Mouse (Mus musculus) thymus, postnatal 14 days (tissue): ENCODE results near the gene Smad9.

Experiments used
- DNase-seq: peaks from one replicate; pipeline ENCODE4 v3.0.0; 2021

The Smad9 gene

DNA sequence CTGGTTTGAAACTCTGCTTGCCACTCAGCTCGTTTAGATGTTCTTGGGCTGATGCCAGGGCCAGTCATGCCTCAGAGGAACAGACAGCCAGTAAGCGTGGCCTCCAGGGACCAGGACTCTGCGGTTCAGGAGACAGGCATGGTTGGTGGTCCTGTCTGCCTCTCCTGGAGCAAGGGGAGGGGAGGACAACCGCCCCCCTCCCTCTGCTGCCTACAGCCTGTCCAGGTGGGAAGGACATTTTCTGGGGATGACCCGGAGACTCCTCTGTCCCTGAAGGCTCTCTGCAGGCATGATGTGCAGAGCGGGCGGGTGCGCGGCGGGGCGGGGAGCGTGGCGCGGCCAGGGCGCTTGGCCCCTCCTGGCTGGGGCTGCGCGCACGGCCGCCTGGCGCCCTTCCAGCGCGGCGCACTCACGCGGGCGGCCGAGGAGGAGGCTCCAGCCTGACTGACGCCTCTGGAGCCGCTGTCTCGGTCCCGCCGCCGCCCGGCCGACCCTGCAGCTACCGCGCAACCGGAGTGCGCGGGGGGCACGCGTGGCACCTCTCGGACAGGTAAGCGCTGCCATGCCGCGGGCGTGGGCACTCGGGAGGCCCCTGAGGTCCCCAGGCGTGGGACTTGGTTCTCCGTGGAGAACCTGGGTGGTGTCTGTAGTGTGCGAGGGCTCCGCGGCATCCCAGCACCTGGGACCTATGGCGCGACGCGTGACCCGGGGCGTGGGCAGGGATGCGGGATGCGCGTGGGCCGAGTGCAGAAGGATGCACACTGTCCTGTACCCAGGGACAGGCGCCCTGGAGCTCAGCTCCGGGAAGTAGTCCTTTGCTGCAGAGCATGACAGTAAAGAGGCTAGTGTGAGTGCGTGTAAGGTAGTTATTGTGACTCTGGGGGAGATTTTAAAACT lies at the start of gene Smad9:
Gene Smad9, plus strand, starts transcription at position 438 of the 897 bp plus-strand sequence.
- DNase-seq, result no peak

DNA sequence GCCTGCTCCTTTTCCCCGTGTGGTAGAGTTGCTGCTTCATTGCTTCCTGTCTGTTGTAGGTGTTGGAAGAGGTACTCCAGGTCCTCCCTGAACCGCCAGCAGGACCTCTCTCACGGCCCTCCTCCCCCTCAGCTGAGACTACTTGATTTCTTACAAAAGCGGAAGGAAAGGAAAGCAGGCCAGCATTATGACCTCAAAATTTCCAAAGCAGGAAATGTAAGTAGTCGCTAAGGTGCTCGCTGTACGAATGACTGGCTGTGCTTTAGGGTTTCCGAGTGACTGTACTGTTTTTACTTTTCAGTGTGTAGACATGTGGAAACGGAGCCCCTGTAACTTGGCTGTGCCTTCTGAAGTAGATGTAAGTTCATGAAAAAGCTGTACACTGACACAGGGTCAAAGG lies 46.4 kb upstream of the Smad9 start:
- no peak for DNase-seq

DNA sequence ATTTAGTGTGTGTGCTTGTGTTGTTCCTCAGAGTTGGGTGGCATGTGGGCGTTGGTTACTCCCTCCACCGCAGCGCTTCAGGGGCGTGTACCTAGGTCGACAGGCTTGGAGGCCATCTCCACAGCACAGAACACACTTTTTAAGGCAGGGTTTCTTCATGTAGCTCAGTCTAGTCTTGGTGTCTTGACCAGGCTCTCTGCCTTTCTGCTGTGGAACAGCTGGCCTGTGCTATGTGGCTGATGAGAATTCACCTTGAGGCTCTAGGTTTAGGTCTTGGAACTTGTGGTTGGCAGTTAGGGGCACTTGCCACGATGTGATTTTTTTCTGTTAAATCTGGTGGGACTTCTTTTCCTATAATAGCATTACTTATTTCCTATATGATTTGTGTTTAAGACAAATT lies 41.1 kb upstream of the Smad9 start, which contains the start of gene Gm21958:
Gene Gm21958, minus strand, starts transcription at position 101 of the 400 bp plus-strand sequence.
- DNase-seq, result no peak

DNA sequence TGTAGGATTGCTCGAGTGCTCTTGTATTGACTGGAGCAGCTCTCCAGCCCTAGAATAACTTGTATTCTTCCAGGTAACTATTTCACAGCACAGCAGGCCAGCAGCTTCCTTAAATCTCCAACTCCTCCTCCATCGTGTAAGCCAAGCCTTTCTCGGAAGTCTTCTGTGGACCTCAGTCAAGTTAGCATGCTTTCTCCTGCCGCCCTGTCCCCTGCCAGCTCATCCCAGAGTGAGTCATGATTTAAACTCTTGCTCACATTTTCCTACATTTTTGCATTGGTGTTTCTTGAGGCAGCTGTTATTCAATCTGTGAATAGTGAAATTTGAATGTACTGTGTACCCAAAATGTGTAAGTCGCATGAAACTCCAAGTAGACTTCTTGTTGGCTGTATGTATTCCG lies 39.9 kb upstream of the Smad9 start:
- DNase-seq, result no peak

DNA sequence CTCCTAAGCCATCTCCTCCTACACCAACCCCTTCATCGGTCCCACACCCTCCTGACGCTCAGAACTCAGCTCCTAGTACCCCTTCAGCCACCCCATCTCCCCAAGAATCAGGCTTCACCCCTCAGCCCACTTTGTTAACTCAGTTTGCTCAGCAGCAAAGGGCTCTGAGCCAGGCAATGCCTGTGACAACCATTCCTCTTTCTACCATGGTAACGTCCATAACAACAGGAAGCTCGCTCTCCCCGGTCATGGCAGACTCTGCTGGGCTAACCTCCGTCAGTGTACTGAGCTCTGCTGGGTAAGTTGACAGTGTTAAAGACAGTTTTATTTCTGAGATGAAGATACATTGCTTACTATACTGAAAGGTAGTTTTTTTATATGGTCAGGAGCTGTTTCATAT lies 38.0 kb upstream of the Smad9 start:
- no peak for DNase-seq

DNA sequence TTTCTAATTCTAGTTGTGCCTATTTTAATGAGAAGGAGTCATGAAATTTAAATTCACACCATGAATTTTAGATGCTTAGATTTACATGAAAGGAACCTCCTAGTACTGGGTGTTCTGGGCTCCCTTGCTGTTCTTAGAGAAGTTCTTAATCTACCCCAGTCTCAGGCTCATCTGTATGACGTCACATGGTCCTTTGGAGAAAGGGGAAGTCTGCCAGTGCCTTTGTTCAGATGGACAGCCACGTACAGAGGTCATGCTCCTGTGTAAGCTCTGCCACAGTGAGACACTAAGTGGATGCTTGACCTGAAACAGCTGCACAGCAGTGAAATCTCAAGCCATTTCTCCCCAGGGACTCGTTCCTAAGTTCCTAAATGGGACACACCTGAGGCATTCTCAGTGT lies 36.4 kb upstream of the Smad9 start:
- DNase-seq, result no peak

DNA sequence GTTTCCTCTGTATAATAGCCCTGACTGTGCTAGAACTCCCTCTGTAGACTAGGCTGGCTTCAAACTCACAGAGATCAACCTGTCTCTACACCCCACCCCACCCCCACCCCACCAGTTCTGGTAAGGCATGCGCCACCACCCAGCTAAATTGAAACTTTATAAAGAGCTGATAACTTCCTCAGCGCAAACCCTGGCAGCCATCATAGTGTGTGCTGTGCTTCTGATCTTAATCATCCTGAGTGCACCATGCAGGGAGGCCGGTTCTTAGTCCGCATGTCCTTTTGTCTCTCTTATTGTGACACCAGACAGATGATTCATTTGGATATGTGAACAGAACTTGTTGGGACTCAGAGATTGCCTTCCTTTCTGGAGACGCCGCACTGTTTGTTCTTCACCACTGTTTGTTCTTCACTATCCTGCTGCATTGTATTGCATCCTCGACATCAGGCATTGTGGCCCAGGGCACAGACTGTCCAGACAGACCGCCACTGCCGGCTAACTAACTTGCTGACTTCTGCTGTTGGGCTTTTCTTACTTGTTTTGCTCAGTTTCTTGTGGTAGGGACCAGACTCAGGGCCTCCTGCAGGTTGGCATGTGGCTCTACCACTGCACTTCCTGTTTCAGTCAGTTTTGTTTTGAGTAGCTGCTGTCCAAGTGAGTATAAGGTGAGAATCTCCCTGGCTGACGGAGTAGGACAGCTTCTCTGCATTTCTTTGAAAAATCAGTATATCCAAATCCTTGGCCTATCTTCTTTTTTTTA lies 31.5 kb upstream of the Smad9 start:
- DNase-seq, result peak; percentile 18

DNA sequence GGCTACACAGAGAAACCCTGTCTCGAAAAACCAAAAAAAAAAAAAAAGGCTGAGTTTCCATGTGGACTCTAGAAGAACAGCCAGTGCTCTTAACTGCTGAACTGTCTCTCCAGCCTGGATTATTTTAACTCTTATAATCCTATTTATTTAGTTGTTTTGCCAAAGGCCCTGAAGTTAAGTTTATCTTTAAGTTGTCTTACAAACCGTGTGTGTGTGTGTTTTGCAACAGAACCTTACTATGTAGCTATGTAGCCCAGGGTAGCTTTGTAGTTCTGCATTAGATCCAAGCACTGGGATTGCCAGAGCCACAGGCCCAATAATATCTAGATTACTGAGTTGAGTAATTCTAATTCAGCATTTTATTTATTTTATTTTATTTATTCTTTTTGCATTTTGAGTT lies 30.0 kb upstream of the Smad9 start:
- no peak for DNase-seq

DNA sequence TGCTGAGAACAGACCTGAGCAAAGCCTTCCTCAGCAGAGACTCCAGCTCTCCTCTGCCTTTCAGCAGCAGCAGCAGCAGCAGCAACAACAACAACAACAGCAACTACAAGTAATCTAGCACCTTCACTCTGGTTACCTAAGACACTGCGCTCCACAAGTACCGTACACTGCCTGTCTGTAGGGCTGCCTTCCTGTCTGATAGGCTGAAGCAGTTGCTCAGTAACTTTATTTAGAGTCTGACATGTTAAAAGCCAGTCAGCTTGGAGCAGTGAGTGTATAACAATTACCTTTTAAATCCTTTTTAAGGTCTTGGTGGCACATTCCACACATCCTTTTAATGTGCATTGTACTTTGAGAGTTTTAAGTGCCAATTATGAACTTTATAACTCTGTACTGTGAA lies 27.8 kb upstream of the Smad9 start:
- DNase-seq, result no peak

DNA sequence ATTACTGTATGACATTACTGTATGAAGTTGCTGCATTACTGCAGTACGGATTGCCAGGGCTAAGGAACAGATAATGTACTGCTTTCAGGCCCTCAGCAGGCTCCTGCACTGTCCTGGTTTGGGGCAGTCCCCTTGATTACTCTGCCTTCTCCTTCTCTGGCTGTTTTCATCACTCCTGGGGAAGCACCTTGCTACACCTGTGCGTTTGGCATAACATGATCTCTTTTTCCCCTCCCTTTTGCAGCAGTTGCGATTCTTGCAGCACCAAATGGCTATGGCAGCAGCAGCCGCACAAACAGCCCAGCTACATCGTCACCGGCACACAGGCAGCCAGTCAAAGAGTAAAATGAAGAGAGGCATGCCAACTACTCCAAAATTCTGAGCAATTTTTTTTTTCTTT lies 27.3 kb upstream of the Smad9 start:
- DNase-seq, result no peak

DNA sequence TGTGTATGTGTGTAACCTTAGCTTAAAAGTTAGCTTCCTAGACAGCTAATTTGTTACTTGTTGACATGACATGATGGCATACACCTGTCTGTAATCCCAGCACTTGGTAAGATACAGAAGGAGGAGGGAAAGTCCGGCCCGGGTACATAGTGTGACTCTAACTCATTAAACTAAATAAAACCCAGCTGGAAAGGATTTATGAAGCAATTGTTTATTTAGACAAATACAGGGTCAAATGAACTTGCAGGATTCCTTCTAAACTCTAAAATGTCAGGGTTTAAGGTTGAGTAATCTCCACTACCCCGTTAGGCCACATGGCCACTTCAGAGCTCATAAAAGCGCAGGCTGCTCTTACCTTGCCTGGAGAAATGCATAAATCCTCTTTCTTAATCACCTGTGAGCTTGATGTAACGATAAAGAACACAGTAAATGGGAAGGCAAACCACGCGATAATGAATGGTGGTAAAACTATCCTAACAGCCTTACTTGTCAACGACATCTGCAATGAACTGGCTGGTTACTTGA lies 23.7 kb upstream of the Smad9 start:
- DNase-seq, result no peak

DNA sequence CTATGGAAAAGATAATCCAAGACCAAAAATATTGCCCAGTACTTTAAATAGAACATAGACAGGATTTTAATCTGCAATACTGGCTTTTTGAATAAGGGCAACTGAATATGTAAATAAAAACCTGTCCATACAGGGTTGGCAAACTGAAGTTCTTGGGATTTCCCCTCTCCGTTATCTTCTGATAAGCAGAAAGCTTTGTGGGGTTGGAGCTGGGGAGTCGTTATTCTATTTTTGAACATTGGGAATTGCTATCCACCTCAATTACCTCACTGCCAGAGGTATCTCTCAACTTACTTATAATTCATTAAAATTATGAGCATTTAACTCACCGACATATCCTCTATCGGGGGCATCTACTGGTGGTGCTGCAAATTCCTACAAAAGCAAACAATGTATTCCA lies 23.0 kb upstream of the Smad9 start:
- DNase-seq, result no peak

DNA sequence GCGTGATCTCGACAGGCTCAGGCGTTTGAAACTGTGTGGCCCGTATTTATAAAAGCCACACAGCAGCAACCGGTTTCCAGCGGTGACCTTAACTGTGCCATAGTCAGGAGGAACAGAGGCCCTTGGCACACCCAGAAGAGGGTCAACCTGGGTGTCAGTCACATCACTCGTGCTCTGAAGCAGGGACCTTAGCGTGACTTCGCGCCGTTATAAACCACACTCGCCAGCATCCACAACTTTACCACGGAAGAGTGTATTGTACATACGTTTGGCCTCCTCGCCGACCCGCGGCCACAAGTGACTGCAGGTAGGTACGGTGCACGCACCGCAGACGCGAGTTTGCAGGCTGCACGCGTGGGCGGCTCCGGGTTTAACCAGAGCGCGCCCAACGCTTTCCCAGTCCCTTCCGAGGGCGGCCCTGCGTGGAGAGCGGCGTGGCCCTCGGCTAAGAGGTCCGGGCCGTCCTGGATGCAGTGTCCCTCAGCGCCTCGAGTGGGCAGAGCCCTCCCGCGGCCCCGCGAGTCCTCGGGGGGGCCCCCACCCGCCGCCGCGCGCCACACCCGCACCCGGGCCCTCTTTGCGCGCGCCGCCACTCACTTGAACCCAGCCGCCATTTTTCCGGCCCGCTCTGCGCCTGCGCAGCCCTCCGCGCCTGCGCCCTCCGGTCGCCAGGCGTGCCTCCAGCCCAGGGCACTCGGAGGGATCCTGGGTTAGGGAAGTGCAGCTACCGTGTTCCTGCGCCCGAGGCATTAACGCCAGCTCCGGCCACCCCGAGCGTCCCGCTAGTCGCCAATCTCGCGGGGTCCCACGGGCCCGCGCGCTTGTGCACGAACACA lies 20.8 kb upstream of the Smad9 start:
- peak; percentile 94 for DNase-seq

DNA sequence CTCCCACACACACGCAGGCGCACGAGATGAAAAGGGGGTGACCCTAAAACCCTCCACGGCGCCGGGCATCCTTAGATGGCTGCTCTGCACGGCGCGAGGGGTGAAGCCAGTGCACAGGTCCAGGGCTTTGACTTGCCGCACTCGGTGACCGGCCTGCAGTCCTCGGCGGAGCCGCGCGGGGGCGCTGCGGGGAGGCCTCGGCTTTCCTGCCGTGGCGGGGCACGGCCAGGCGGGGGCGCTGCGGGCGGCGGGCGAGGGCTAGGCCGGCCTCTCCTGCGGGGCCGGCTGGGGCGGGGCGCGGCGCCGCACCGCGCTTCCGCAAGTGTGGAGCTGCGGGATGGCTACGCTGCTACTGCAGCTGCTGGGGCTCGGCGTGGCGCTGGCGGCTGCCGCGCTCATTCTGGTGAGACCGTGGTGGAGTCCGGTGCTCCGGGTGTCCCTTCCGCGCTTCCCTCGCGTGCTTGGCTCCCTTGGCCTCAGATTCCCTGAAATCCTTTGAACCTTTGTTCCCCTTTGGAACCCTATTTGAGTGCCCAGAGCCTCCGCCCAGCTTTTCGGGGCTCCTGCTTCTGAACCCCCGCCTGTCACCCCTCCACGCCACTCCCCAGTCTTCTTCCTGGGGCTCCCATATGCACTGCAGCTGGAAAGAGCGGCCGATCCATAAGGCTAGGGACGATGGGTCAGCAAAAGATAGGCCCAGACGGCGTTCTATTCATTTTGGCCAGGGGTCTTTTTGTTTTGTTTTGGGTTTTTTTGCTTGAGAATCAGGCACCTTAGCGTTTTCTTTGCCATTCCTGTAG lies 19.9 kb upstream of the Smad9 start, which contains the start of the genes Exosc8 and Alg5:
Gene Exosc8, minus strand, starts transcription at position 147 of the 800 bp plus-strand sequence.
Gene Alg5, plus strand, starts transcription at position 293 of the 800 bp plus-strand sequence.
- peak; percentile 92 for DNase-seq

DNA sequence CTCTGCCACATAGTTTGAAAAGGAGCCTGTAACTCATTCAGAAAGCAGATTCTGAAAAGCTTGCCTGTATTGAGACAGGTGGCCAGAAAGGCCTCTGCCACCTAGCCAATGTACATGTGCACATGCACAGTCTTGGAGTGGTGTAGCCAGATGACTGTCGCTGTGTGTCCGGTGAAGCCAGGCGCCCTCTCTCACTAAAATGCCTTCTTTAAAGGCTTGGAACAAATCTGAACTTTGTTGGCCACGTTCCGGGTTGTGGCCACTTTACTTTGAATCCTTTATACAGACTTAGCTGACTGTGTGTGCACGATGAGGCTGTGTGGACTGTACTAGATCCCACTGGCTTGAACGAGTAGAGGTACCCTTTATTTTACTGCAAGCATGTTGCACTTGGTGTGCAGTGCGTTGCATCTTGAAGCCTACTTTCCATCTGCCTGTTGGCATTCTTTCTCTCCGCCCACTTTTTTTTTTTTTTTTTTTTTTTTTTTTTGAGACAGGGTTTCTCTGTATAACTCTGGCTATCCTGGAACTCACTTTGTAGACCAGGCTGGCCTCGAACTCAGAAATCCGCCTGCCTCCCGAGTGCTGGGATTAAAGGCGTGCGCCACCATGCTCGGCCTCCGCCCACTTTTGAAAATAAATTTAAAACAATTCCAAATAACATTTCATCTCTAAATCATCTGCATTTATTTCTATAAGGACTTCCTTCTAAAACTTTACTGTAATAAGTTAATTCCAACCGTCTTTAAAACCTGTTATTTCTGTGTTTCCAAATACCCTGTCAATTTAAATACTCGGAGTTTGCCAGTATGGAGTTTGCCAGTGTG lies 19.1 kb upstream of the Smad9 start:
- DNase-seq, result peak; percentile 21

DNA sequence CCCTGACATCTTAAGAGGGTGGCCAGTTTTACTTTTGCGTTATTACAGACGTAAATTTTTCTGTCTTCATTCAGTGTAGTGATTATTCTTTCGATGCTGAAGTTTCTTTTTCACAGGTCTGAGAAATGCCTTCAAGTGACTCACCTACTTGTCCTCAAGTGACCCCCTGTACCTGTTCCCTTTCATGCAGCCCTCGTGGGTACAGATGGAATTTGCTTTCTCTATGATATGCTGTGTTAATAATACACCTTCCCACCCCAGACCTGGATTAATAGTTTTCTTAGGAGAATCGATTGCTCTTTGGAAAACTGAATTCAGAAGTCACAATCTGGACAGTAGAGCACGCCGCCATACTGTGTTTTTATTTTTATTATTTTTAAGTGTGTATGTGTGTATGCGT lies 18.1 kb upstream of the Smad9 start:
- DNase-seq, result no peak

DNA sequence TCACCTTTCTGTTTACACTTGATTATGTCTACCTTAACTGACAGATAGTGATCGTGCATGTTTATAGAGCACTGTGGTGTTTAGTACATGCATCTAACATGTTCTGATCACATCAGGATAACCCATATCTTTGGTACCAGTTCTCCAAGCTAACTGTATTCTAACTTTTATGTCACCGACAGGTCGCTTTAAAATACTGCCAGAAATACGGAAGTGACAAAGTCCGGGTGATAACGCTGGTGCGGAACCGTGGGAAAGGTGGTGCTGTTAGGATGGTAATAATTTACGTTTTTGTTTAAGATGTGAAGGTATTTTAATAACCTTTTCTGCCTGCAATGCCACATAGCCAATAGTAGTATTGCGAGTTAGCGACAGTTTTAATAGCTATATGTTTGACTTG lies 13.4 kb upstream of the Smad9 start:
- no peak for DNase-seq

DNA sequence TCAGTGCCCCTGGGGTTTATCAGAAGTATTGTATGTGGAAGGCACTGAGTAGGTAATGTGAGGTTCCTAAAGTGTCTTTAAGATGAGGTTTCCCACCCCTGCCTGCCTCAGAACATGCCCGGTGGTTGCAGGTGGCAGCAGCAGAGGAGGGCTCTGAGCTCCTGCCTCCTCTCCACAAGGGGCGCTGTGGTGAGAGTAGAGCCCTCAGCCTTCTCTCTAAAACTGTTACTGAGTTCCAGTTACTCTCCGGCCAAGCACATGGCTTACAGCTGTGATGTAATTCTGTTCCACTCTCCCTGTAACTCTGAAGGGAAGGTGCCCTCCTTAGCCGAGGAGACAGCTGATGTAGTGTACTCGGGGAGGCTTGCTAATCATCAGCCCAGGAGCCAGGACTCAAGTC lies 9.6 kb upstream of the Smad9 start:
- peak; percentile 42 for DNase-seq

DNA sequence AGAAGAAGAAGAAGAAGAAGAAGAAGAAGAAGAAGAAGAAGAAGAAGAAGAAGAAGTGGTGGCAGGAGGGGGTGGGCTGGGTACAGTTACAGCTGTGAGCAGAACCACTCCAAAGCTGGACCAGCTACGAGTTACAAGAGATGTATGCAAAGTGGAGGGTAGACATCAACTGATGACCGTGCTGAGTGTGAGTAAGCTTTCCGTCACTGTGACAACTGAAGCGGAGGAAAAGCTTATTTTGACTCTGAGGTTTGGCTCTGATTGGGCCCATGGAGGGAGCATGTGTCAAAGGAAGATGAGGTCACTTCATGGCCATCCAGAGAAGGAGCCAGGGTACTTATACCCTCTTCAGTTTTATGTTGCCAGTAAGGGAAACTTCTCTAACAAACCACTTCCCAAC lies 2.0 kb upstream of the Smad9 start:
- DNase-seq, result no peak

DNA sequence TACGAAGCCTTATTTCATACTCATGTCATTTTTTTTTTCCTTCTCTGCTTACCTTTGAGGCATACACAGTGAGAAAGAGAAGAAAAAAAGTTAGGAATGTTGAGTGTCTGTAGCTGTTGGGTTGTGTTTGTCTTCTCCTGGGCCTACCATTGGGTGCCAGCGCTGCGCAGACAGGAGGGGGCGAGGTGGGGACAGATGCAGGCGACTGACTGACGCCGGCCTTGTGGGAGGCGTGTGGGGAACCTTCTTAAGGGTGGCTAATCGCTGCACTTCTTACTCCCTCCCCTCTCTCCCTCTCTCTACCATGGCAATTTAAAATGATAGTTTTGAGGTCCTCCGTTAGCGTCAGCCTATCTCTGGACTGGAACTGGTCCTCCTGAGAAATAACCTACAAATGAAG lies 676 bp downstream of the Smad9 start:
- DNase-seq, result no peak

DNA sequence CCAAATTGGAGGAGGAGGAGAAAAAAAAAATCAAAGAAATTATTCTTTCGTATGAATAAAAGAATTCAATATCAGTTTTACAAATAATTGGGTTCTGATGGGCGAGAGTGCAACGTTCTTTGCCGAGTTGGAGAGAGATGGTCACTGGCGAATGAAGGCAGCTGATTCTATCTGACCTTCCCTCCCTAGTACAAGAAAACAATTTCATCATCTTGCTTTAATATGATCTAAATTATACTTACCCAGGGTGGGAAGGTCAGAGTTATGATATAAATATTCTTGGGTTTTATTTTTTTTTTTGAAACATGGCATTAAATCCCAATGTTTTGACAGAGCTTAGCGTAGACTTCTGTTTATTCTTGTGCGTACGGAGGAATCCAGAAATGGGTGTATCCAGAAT lies 2.1 kb downstream of the Smad9 start:
- no peak for DNase-seq
